Mouse (Mus musculus) mesoderm, embryonic 11.5 days (tissue): ENCODE results near the gene Glud1.

Experiments
- DNase-seq: peaks from one replicate; pipeline ENCODE4 v3.0.0-alpha.2; 2012; ENCODE audit warnings: low read depth, low spot score

Glud1 gene

DNA sequence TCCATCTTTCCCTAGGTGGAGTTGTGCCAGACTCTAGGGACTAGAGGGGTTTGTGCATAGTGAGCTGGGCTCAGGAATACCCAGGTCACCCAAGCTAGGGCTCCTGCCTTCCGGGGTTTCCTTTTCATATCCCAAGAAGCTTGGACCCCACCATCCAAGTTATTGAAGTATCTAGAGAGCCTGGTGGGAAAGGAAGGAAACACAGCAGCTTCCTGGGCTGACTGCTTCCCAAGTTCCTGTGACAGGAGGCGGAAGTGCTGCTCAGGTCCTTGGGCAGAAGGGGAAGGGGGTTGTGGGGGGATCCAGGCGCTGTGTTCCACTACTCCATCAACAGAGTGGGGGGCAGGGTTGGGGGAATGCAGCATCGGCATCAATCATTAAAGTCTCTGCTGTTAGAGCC, 66.6 kb downstream of the Glud1 start:
- no peak for DNase-seq

DNA sequence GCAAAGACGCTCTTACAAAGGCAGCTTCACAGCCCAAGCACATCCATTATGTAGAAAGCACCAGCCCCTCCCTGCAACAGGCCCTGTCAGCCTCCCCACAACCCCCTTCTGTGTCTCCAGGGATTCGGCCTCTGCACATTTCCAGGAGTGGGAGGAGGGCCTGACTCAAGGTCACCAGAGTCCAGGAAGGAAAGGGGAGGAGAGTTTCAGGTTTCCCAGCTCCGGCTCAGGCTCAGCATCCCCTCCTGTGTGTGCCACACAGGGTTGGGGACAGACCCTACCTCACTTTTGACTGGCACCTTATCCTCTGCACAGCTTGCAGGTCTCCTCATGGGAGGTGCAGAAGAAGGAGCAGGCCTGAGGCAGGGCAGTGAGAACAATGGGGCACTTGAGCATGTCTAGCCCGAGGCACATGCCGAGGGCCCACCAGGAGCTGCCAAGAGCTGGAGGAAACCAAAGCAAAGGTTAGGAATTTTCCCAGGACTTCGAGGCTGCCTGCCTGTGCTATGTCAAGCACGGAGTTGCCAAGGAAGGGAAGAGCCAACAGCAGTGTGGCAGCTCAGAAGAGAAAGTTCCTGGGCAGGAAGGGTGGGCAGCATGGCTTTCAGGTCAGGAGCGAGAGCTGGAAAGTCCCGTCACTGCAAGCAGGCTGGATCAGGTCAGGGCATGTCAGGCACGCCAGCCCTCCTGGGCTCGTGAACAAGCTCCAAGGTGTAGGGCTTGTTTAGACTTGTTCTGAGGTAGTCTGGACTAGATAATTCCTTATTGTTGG, 68.2 kb downstream of the Glud1 start:
- DNase-seq = peak; percentile 72

DNA sequence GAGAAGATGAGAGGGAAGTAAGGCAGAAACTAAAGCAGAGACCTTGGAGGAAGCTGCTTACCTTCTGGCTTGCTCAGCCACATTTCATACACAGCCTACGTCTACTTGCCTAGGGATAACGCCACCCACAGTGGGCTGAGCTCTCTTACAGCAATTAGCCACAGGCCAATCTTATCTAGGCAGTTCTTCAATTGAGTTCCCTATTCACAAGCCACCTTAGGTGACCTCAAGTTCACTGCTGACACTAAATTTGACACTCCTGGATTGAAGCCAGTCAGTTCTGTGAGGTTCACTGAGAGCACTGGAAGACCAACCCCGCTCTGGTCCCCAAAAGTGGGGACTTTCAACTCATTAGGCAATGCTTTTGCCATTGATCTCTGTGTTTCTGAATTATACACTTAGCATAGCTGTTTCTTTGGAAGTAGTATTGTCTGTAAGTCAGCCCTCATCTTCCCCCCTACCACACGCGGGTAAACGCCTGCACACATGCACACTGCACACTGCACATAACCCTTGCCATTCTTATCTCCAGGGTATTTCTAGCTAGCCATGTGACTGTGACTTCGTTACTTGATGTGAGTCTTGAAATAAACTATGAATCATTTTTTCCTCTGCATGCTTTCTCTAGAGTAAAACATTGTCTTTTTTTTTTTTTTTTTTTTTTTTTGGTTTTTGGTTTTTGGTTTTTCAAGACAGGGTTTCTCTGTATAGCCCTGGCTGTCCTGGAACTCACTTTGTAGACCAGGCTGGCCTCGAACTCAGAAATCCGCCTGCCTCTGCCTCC, 72.6 kb downstream of the Glud1 start:
- DNase-seq = no peak

DNA sequence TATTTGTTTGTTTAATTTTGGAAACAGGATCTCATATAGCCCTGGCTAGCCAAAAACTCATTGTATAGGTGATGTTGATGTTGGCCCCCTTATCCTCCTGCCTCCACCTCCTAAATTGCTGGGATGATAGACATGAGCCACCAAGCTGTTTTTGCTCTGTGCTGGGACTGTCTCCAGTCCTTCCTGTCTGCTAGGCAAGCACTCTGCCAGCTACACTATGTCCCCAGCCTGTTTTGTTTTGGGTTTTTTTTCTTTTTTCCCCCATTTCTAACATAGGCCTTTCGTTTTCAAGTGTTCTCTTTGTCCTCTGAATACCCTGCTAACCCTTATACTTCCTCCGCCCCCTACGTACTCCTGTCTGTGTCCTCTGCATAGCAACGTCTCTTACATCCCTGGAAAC, 82.8 kb downstream of the Glud1 start:
- DNase-seq = no peak
